Mouse (Mus musculus): ENCODE results near the gene Mpv17l.
A peak's percentile ranks its signal among the peaks of the same experiment; 100 is the strongest.
"Not testable (repeated sequence)": the region's sequence is repeated elsewhere in the genome, so short reads cannot be mapped to it uniquely, and the experiment has no call there.

The Mpv17l gene

GRCm38 (mm10) chr16:13902888-13903483, at the start of gene Mpv17l, which contains the start of gene Pdxdc1:
Gene Mpv17l, plus strand, starts transcription at chr16:13903161.
Gene Pdxdc1, minus strand, starts transcription at chr16:13903131.
- peak; percentile 95 for DNase-seq (ENCODE audit: low spot score)

- DNase-seq (ENCODE audit: low spot score) = no peak
Observed at GRCm38 (mm10) chr16:13853886-13854285, 49.1 kb upstream of the Mpv17l start.

- no peak for DNase-seq (ENCODE audit: low spot score)
Observed at GRCm38 (mm10) chr16:13866076-13866475, 36.9 kb upstream of the Mpv17l start.

GRCm38 (mm10) chr16:13866616-13867015, 36.3 kb upstream of the Mpv17l start:
- DNase-seq (ENCODE audit: low spot score) = no peak

- DNase-seq (ENCODE audit: low spot score) = peak; percentile 47
Observed at GRCm38 (mm10) chr16:13867406-13867805, 35.6 kb upstream of the Mpv17l start.

GRCm38 (mm10) chr16:13867910-13868514, 34.9 kb upstream of the Mpv17l start:
- DNase-seq (ENCODE audit: low spot score) = peak; percentile 51

GRCm38 (mm10) chr16:13875483-13875882, 27.5 kb upstream of the Mpv17l start:
- DNase-seq (ENCODE audit: low spot score) = no peak

GRCm38 (mm10) chr16:13883094-13883774, 19.7 kb upstream of the Mpv17l start:
- no peak for DNase-seq (ENCODE audit: low spot score)

GRCm38 (mm10) chr16:13890449-13890848, 12.5 kb upstream of the Mpv17l start:
- no peak for DNase-seq (ENCODE audit: low spot score)

- no peak for DNase-seq (ENCODE audit: low spot score)
Observed at GRCm38 (mm10) chr16:13892850-13893249, 10.1 kb upstream of the Mpv17l start.

GRCm38 (mm10) chr16:13894097-13894496, 8.9 kb upstream of the Mpv17l start:
- DNase-seq (ENCODE audit: low spot score) = no peak

GRCm38 (mm10) chr16:13895740-13896139, 7.2 kb upstream of the Mpv17l start:
- no peak for DNase-seq (ENCODE audit: low spot score)

GRCm38 (mm10) chr16:13896357-13896756, 6.6 kb upstream of the Mpv17l start:
- no peak for DNase-seq (ENCODE audit: low spot score)

GRCm38 (mm10) chr16:13898981-13899380, 4.0 kb upstream of the Mpv17l start:
- DNase-seq (ENCODE audit: low spot score) = no peak

- peak; percentile 40 for DNase-seq (ENCODE audit: low spot score)
Observed at GRCm38 (mm10) chr16:13902397-13902831, 547 bp upstream of the Mpv17l start.

GRCm38 (mm10) chr16:13903488-13903887, 527 bp downstream of the Mpv17l start:
- DNase-seq (ENCODE audit: low spot score) = peak; percentile 89

- DNase-seq (ENCODE audit: low spot score) = no peak
Observed at GRCm38 (mm10) chr16:13907297-13907696, 4.3 kb downstream of the Mpv17l start.

GRCm38 (mm10) chr16:13920093-13920492, 17.1 kb downstream of the Mpv17l start:
- DNase-seq (ENCODE audit: low spot score) = no peak

GRCm38 (mm10) chr16:13921063-13921462, 18.1 kb downstream of the Mpv17l start:
- DNase-seq (ENCODE audit: low spot score) = no peak

- no peak for DNase-seq (ENCODE audit: low spot score)
Observed at GRCm38 (mm10) chr16:13921781-13922180, 18.8 kb downstream of the Mpv17l start.

- not testable (repeated sequence) for DNase-seq (ENCODE audit: low spot score)
Observed at GRCm38 (mm10) chr16:13922499-13922898, 19.5 kb downstream of the Mpv17l start.

GRCm38 (mm10) chr16:13922966-13923365, 20.0 kb downstream of the Mpv17l start:
- not testable (repeated sequence) for DNase-seq (ENCODE audit: low spot score)

- no peak for DNase-seq (ENCODE audit: low spot score)
Observed at GRCm38 (mm10) chr16:13927456-13928075, 24.6 kb downstream of the Mpv17l start.

Data from embryo, embryonic 10 days (tissue).